Mouse (Mus musculus): ENCODE results near the gene Phlpp1. TPM values are rescaled to one million over a fixed set of nuclear protein-coding genes. Genes with fewer than 3 reads are reported as not detected.
A peak's percentile ranks its signal among the peaks of the same experiment; 100 is the strongest.

The Phlpp1 gene
- polyA plus RNA-seq, 1 experiment from 2014 or later, result 7.8 TPM

DNA sequence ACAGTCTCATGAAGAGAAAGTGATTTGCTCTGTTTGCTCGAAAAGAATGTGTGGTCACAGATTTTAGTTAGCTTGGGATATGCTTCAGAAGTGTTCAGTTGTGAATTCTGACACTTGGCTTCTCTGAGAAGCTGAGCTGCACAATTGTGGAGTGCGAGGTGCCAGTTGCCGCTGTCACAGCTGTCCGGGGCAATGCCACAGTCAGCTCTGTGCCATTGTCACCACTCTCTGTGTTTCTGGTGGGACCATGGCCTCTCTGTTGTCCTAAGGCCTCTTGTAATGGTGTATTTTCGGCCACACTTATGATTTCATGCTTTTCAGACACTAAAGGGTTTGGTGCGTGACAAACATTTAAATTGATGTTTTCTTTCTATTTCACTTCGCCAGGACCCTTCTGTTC, 55.1 kb downstream of the Phlpp1 start:
- H3K4me2 ChIP-seq, result no peak overlapping the region
- no peaks in the 10 kb centered on the region for H3K27me3 ChIP-seq (replicated peaks)
- 54% methylated on average over 7 of the region's 7 CpGs for WGBS
- no peaks in the 10 kb centered on the region for H3K36me3 ChIP-seq
- no peaks in the 10 kb centered on the region for H3K9me3 ChIP-seq (replicated peaks)
- H3K9ac ChIP-seq (replicated peaks), result no peak overlapping the region
- no peak overlapping the region for H3K4me3 ChIP-seq (replicated peaks)
- no peak for ATAC-seq (ENCODE audit: low FRiP score)
- peaks cover 10% of the 10 kb centered on the region for H3K4me1 ChIP-seq
- no peak overlapping the region for H3K27ac ChIP-seq (replicated peaks)

DNA sequence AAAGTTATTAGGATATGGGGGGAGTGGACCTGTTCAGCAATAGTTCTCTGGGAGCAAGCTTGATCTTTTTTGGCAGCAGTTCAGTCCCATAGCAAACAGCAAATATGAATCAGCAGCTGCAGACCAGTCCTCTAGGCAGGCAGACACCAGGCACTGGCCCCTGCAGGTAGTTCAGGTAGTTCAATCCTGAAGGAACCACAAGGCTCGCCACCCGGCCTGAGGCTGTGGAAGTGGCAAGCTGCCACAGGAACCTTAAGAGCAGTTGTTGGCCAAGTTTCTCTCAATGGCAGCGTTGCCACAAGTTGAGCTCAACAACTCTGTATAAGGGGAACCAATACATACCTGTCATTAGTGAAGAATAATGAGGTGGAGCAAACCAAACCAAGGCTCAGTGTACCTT, 58.8 kb downstream of the Phlpp1 start:
- Histone ChIP-seq H3K36me3 (no peaks in the 10 kb centered on the region), H3K4me2 (no peak overlapping the region), H3K9ac (replicated peaks) (no peak overlapping the region), H3K4me3 (replicated peaks) (no peak overlapping the region), H3K4me1 (peaks cover 12% of the 10 kb centered on the region), H3K9me3 (replicated peaks) (no peaks in the 10 kb centered on the region), H3K27ac (replicated peaks) (no peak overlapping the region), H3K27me3 (replicated peaks) (no peaks in the 10 kb centered on the region)
- no peak for ATAC-seq (ENCODE audit: low FRiP score)
- WGBS, result 88% methylated on average over 3 of the region's 3 CpGs

DNA sequence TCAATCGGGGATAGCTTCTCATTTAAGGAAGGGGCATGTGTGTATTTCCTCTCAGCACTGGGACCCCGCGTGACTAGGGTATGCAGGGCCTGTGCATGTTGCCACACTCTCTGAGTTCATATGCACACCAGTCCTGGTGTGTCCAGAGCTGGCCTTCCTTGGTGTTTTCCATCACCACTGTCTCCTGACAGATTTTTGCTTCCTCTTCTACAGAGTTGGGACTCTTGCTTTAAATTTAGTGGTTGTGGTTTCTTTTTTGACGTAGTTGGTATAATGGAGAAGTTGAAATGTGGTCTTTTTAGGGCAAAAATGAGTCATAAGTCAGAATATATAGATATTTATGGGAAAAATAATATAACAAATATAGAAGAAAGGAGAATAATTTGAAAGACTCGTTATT, 59.8 kb downstream of the Phlpp1 start:
- Histone ChIP-seq H3K9me3 (replicated peaks) (no peaks in the 10 kb centered on the region), H3K4me1 (peaks cover 12% of the 10 kb centered on the region), H3K27ac (replicated peaks) (peak overlapping the region; percentile 37; the same call in 1 of the 2 replicates), H3K4me2 (no peak overlapping the region), H3K27me3 (replicated peaks) (no peaks in the 10 kb centered on the region), H3K4me3 (replicated peaks) (no peak overlapping the region), H3K9ac (replicated peaks) (no peak overlapping the region), H3K36me3 (no peaks in the 10 kb centered on the region)
- no peak for ATAC-seq (ENCODE audit: low FRiP score)
- 92% methylated on average over 5 of the region's 5 CpGs for WGBS

DNA sequence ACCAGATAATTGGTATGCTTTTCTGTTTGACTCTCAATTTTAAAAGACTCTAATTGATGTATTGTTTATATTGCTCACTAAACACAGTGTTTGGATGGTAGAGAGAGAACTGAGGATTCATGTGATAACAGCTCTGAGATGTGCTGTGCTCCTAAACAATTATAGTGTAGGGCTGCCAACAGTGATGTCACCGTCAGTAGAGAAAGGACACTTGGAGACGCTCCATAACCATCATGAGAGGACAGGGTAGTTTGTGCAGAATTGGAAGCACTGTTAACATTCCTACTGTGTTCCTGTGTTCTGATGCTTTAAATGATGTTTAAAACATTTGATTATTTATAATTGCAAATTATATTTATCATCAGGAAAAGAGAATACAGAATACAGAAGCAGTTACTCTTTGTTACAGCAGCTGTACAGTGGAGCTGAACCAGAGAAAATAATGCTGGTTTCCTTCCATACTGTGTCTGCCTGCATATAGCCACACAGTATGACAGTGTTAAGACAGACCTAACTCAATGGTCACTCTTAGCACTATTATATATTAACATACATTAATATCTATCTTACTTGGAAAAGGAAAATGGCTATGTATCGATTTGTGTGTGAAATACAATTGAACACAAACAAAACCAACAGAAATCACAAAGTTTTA, 60.4 kb downstream of the Phlpp1 start:
- H3K9ac ChIP-seq (replicated peaks), result no peak overlapping the region
- H3K4me1 ChIP-seq, result peaks cover 9% of the 10 kb centered on the region
- no peaks in the 10 kb centered on the region for H3K9me3 ChIP-seq (replicated peaks)
- H3K4me3 ChIP-seq (replicated peaks), result no peak overlapping the region
- no peak for ATAC-seq (ENCODE audit: low FRiP score)
- H3K4me2 ChIP-seq, result no peak overlapping the region
- H3K27me3 ChIP-seq (replicated peaks), result no peaks in the 10 kb centered on the region
- H3K27ac ChIP-seq (replicated peaks), result peak overlapping the region; percentile 18; the same call in 1 of the 2 replicates
- 57% methylated on average over 3 of the region's 3 CpGs for WGBS
- no peaks in the 10 kb centered on the region for H3K36me3 ChIP-seq

DNA sequence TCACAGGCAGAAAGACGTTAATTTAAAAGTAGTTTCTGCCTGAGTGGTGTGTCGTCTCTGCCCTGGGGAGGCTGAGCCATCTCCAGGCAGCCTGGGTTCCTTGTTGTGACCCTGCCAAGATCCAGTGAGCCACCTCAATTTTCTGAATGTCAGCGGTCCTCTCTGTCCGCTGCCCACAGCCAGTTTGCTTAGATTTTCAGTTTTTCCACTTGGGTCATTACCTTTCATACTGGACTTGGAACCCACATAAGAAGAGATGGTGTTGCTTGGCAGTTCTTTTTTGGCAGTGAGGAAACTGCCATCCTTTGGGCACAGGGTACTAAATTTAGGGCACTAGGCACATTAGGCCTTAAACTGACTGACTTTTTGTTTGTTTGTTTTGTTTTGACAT, 60.9 kb downstream of the Phlpp1 start:
- no peak overlapping the region for H3K9ac ChIP-seq (replicated peaks)

DNA sequence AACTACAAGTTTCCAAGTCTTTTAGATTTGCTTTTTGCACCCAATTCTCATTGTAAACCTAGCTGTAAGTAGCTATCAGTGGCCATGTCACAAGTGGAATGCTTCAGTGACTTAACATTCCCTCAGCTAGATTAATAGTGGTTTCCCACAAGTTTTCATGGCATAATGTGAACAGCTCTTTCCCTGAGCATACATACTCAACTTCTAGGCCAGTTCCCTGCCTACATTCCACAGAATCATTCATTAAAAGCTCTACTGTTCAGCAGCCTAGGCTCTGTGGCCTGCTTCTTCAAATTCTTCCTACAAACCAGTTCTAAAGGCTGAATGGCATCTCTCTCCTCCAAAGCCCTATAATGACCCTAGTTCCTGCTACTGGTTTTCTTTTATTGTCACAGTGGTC, 65.4 kb downstream of the Phlpp1 start:
- peaks cover 23% of the 10 kb centered on the region for H3K4me1 ChIP-seq
- no peak overlapping the region for H3K9ac ChIP-seq (replicated peaks)
- ATAC-seq (ENCODE audit: low FRiP score), result no peak
- H3K27me3 ChIP-seq (replicated peaks), result no peaks in the 10 kb centered on the region
- no peak overlapping the region for H3K4me2 ChIP-seq
- H3K27ac ChIP-seq (replicated peaks), result 0 out of 2 replicates have a peak overlapping the region, but pooled peaks have one; percentile 9
- no peak overlapping the region for H3K4me3 ChIP-seq (replicated peaks)
- no peaks in the 10 kb centered on the region for H3K36me3 ChIP-seq
- no peaks in the 10 kb centered on the region for H3K9me3 ChIP-seq (replicated peaks)

More for the DNA sequence above, 60.9 kb downstream of the Phlpp1 start:
- H3K27ac ChIP-seq (replicated peaks), result peak overlapping the region; percentile 18; the same call in 1 of the 2 replicates
- 72% methylated on average over 4 of the region's 4 CpGs for WGBS
- H3K36me3 ChIP-seq, result no peaks in the 10 kb centered on the region
- no peak overlapping the region for H3K4me2 ChIP-seq
- peaks cover 12% of the 10 kb centered on the region for H3K4me1 ChIP-seq
- no peak for ATAC-seq (ENCODE audit: low FRiP score)
- no peaks in the 10 kb centered on the region for H3K27me3 ChIP-seq (replicated peaks)
- no peaks in the 10 kb centered on the region for H3K9me3 ChIP-seq (replicated peaks)
- no peak overlapping the region for H3K4me3 ChIP-seq (replicated peaks)

DNA sequence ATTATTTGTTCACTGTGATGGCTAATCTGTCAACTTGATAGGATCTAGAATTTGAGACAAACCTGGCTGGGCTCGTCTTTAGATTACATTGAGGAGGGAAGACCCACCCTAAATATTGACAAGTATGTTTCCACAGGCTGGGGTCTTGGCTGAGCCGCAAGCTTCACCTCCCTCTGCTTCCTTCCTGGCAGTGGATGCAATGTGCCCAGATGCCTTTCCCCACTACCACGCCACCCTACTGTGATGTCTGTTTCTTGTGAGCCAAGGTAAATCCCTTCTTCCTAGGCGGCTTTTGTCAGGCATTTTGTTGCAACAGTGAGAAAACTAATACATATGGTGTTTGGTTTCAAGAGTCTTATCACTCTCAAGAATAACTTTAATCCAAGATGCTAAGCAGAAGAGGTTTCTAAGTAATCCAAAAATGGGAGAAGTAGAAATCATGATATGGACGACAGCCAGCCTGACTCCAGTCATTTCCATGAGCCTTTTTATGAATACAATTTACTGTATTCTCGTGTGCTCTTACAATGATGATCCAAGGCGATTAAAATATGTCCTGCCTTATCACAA, 68.6 kb downstream of the Phlpp1 start:
- no peak overlapping the region for H3K4me2 ChIP-seq
- no peak overlapping the region for H3K4me3 ChIP-seq (replicated peaks)
- H3K9ac ChIP-seq (replicated peaks), result no peak overlapping the region
- ATAC-seq (ENCODE audit: low FRiP score), result no peak
- H3K27ac ChIP-seq (replicated peaks), result no peak overlapping the region
- H3K4me1 ChIP-seq, result peaks cover 31% of the 10 kb centered on the region
- 82% methylated on average over 7 of the region's 7 CpGs for WGBS
- H3K9me3 ChIP-seq (replicated peaks), result no peaks in the 10 kb centered on the region
- H3K27me3 ChIP-seq (replicated peaks), result no peaks in the 10 kb centered on the region
- H3K36me3 ChIP-seq, result no peaks in the 10 kb centered on the region

DNA sequence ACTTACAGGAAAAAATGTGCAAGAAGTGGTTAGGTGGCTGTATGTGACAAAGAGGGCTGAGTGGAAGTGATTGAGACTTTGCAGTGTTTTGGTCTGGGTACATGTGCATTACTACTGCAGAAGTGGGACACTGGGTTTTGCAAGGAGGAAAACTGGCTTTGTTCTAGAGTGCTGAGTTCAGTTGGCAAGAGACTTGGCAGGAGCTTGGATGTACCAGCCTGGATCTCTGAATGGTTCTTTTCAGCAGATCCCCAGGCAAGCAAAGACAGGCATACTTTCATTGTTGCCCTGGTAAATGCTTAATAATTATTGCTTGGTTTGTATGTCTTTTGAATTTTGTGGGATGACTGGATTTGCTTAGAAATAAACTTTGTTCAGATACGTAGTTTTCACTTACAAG, 69.5 kb downstream of the Phlpp1 start:
- Histone ChIP-seq H3K9ac (replicated peaks) (no peak overlapping the region), H3K4me1 (peaks cover 31% of the 10 kb centered on the region), H3K4me2 (no peak overlapping the region), H3K4me3 (replicated peaks) (no peak overlapping the region), H3K27ac (replicated peaks) (0 out of 2 replicates have a peak overlapping the region, but pooled peaks have one; percentile 33), H3K27me3 (replicated peaks) (no peaks in the 10 kb centered on the region), H3K36me3 (no peaks in the 10 kb centered on the region), H3K9me3 (replicated peaks) (no peaks in the 10 kb centered on the region)
- ATAC-seq (ENCODE audit: low FRiP score), result no peak
- WGBS, result 83% methylated on average over 1 of the region's 1 CpGs

DNA sequence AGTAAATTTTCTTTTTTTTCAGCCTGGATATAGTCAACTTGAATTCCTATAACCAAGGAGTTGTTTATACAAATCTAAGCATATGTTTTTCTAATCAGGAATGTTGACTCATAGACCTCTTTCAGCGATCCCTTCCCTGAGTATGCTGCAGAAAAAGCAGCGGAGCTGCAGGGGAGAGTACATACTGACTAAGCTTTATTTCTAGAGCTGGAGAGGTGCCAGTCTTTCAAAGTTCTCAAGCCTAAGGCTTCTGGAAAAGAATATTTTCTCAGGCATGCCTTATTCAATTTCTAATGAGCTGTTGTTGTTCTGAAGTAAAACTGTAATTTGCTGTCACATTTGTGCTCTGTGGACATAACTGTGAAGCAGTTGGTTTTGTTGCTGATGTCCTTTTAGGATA, 70.6 kb downstream of the Phlpp1 start:
- no peaks in the 10 kb centered on the region for H3K27me3 ChIP-seq (replicated peaks)
- H3K4me2 ChIP-seq, result no peak overlapping the region
- H3K36me3 ChIP-seq, result no peaks in the 10 kb centered on the region
- WGBS, result 46% methylated on average over 2 of the region's 2 CpGs
- H3K4me1 ChIP-seq, result peaks cover 30% of the 10 kb centered on the region
- H3K9me3 ChIP-seq (replicated peaks), result 0 out of 2 replicates have a peak, but pooled peaks cover 2% of the 10 kb centered on the region
- H3K9ac ChIP-seq (replicated peaks), result no peak overlapping the region
- H3K27ac ChIP-seq (replicated peaks), result no peak overlapping the region
- no peak for ATAC-seq (ENCODE audit: low FRiP score)
- no peak overlapping the region for H3K4me3 ChIP-seq (replicated peaks)

DNA sequence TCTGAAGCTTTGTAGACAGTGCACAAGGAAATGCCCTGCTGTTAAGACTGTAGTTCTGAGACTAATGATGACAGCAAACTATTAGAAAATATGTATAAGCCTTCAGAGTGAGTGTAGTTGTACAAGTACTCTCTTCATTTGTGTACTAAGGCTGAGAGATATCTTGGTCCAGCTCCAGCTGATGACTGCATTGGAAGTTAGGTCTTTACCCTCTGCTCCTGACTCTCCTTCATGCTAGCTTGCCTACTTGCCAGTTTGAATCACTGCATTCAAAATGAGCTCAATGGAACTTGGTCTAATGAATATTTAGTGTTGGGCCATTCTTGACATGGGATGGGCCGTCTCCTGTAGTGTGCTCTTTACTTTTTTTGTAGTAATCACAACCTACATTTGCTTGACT, 71.8 kb downstream of the Phlpp1 start:
- Histone ChIP-seq H3K27me3 (replicated peaks) (no peaks in the 10 kb centered on the region), H3K27ac (replicated peaks) (no peak overlapping the region), H3K9me3 (replicated peaks) (0 out of 2 replicates have a peak, but pooled peaks cover 2% of the 10 kb centered on the region), H3K36me3 (no peaks in the 10 kb centered on the region), H3K9ac (replicated peaks) (no peak overlapping the region), H3K4me3 (replicated peaks) (no peak overlapping the region), H3K4me1 (peaks cover 28% of the 10 kb centered on the region), H3K4me2 (no peak overlapping the region)
- ATAC-seq (ENCODE audit: low FRiP score), result no peak
- WGBS, result 73% methylated on average over 1 of the region's 1 CpGs

DNA sequence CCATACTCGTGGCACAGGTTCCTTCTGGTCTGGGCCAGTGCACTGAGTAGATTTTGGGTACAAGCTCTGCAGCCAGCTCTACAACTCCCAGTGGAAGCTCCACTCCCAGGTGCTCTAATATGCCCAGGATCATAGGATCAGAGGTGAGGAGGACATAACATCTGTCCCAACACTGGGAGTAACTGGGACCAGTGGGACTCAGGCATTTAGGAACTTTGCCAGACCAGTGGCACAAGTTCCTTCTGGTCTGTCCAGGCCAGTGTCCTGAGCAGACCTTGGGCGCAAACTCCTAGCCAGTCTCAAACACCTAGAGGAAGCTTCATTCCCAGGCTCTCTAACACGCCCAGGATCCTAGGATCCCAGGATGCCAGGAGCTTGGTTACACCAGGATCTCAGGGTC, 72.7 kb downstream of the Phlpp1 start:
- 93% methylated on average over 3 of the region's 3 CpGs for WGBS
- ATAC-seq (ENCODE audit: low FRiP score), result no peak
- no peak overlapping the region for H3K4me2 ChIP-seq
- H3K9me3 ChIP-seq (replicated peaks), result 0 out of 2 replicates have a peak, but pooled peaks cover 2% of the 10 kb centered on the region
- no peak overlapping the region for H3K4me3 ChIP-seq (replicated peaks)
- H3K36me3 ChIP-seq, result no peaks in the 10 kb centered on the region
- no peak overlapping the region for H3K9ac ChIP-seq (replicated peaks)
- no peak overlapping the region for H3K27ac ChIP-seq (replicated peaks)
- no peaks in the 10 kb centered on the region for H3K27me3 ChIP-seq (replicated peaks)
- peaks cover 28% of the 10 kb centered on the region for H3K4me1 ChIP-seq

DNA sequence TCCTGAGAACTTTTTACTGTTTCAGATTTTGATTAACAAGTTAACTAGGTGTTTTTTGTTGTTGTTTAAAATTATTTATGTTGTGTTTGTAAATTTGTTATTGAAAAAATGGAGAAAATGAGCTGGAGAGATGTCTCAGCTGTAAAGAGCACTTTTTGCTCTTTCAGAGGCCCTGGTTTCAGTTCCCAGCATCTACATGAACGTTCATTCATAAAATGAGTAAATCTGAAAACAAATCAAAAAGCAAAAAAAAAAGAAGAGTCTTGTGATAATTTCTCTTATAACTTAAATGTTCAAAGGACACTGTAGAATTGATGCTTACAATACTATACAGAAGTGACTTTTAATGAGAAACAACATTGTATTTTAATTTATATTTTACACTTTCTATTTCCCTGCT, 82.5 kb downstream of the Phlpp1 start:
- Histone ChIP-seq H3K9ac (replicated peaks) (no peak overlapping the region), H3K27me3 (replicated peaks) (no peaks in the 10 kb centered on the region), H3K4me2 (no peak overlapping the region), H3K9me3 (replicated peaks) (no peaks in the 10 kb centered on the region), H3K4me3 (replicated peaks) (no peak overlapping the region), H3K27ac (replicated peaks) (no peak overlapping the region), H3K36me3 (no peaks in the 10 kb centered on the region), H3K4me1 (no peaks in the 10 kb centered on the region)
- no peak for ATAC-seq (ENCODE audit: low FRiP score)
- 100% methylated on average over 1 of the region's 1 CpGs for WGBS

Measured in neural tube, embryonic 15.5 days (tissue).